Mouse (Mus musculus): ENCODE measurements around the gene Paxbp1. TPM values are rescaled to one million over a fixed set of nuclear protein-coding genes. Genes with fewer than 3 reads are reported as not detected.

Paxbp1 gene
- polyA plus RNA-seq, 1 experiment: 72.0 TPM

DNA sequence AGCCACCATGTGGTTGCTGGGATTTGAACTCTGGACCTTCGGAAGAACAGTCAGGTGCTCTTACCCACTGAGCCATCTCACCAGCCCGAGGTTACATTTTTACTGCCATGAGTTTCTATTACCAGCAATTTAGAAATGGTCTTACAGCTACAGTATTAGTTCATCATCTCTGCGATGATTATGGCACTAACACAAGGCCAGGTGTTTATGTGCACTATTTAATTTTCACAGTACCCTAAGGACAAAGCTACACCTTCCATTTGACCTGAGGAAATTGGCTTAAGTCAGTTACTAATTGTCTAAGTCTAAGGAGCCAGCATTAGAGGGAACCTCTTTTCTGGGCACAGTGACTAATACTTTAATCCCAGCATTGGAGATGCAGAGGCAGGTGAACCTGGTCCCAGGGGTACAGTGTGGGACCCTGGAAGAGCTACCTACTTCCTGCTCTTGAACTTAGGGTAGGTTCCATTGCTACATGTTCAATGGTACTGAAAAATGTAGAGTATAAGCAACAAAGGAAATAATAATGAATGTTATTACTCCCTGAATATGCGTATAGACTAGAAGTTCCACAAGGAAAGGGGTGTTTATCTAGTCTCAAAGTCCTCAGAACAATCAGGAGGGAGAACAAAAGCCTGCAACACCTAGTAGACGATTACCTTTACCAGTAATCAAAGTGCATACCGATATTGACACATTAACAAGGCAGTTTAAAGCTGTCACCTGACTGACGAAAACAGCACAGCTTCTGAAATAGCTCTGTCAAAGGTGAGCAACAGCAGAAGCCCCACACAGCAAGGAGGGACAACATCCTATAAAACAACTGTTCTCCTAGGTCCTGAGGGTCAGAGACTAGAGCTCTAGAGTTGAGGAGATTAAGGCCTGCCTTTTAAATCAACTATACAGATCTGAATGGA, 47.8 kb downstream of the Paxbp1 start:
- Histone ChIP-seq H3K4me1 (ENCODE audit: control insufficient read depth, insufficient read depth, low read length) (peaks cover 1% of the 10 kb centered on the region; the same call in 1 of the 2 replicates), H3K4me3 (replicated peaks; ENCODE audit: control insufficient read depth, low read depth, low read length) (no peak overlapping the region), H3K27ac (ENCODE audit: control insufficient read depth, insufficient read depth, low read depth, low read length, poor library complexity) (no peak overlapping the region)
- TF ChIP-seq POLR2A (IDR thresholded peaks at IDR 0.05; ENCODE audit: borderline replicate concordance, control insufficient read depth, low read depth, low read length): no peak
- TF ChIP-seq CTCF (IDR thresholded peaks at IDR 0.05; ENCODE audit: control insufficient read depth, insufficient read depth, low read length): no peak
- 87% methylated on average over 7 of the region's 7 CpGs for WGBS

DNA sequence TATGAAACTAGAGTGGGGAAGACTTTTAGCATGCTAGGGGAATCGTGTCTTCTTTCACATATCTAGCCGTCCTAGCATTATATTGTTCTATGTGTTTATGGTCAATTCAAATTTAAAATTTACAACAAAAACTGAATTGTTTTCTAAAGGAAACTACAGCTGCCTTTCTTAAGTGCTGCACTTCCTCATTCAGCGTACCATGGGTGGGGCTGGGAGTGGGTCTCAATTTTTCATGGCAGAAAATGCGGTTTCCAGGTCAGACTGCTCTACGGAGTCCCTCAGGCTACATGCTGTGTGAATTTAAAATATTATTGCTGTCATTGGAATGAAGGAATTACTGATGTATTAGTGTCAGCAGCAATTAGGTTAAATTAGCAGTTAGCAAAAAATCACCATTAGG, 48.8 kb downstream of the Paxbp1 start:
- TF ChIP-seq POLR2A (IDR thresholded peaks at IDR 0.05; ENCODE audit: borderline replicate concordance, control insufficient read depth, low read depth, low read length) (no peak), CTCF (IDR thresholded peaks at IDR 0.05; ENCODE audit: control insufficient read depth, insufficient read depth, low read length) (no peak)
- Histone ChIP-seq H3K4me3 (replicated peaks; ENCODE audit: control insufficient read depth, low read depth, low read length) (no peak overlapping the region), H3K4me1 (ENCODE audit: control insufficient read depth, insufficient read depth, low read length) (peaks cover 1% of the 10 kb centered on the region; the same call in 1 of the 2 replicates), H3K27ac (ENCODE audit: control insufficient read depth, insufficient read depth, low read depth, low read length, poor library complexity) (peak overlapping the region; percentile 49; the same call in 1 of the 2 replicates)
- 6% methylated on average over 5 of the region's 5 CpGs for WGBS

DNA sequence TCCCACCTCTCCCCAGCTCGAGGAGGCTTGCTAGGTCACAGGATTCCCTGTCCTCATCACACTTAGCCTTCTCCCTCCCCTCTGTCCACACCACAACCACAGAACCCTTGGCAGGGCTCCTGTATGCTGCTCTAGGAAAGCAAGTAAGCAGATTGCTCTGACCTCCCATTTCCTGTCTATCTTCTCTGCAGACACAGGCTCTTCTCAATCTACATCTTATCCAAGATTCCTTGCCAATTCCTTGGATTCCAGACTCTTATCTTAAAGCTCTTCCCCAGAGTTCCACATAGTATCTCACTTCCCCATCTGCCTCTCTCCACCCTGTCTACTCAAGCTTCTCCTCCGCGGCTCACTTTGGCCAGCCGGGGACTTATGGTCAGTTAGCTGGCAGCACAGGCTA, 49.3 kb downstream of the Paxbp1 start:
- WGBS: 1% methylated on average over 4 of the region's 4 CpGs
- H3K4me1 ChIP-seq (ENCODE audit: control insufficient read depth, insufficient read depth, low read length): no peaks in the 10 kb centered on the region; the same call in 1 of the 2 replicates
- TF ChIP-seq CTCF (IDR thresholded peaks at IDR 0.05; ENCODE audit: control insufficient read depth, insufficient read depth, low read length) (no peak), POLR2A (IDR thresholded peaks at IDR 0.05; ENCODE audit: borderline replicate concordance, control insufficient read depth, low read depth, low read length) (no peak)
- peak overlapping the region; percentile 49; the same call in 1 of the 2 replicates for H3K27ac ChIP-seq (ENCODE audit: control insufficient read depth, insufficient read depth, low read depth, low read length, poor library complexity)
- peak overlapping the region; percentile 29 for H3K4me3 ChIP-seq (replicated peaks; ENCODE audit: control insufficient read depth, low read depth, low read length)

DNA sequence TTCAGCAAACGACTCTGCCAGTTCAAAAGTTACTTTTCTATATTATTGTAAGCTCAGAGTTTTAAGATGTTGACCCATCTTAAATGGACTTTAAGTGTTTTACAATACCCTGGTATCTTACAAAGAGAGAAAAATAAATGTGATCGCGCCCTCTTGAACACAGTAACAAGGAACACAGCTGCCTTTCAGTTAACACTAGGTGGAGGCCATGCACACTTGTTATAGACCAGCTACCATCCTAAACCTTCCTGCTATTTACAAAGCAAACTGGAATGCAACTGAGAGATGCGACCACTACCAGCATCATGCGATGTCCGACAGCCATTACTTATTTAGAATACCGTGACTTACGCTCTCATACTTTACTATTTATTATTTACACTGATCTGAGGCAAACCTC, 55.2 kb downstream of the Paxbp1 start:
- H3K4me3 ChIP-seq (replicated peaks; ENCODE audit: control insufficient read depth, low read depth, low read length): no peak overlapping the region
- H3K27ac ChIP-seq (ENCODE audit: control insufficient read depth, insufficient read depth, low read depth, low read length, poor library complexity): no peak overlapping the region
- 92% methylated on average over 8 of the region's 8 CpGs for WGBS
- H3K4me1 ChIP-seq (ENCODE audit: control insufficient read depth, insufficient read depth, low read length): no peaks in the 10 kb centered on the region; the same call in 1 of the 2 replicates
- TF ChIP-seq POLR2A (IDR thresholded peaks at IDR 0.05; ENCODE audit: borderline replicate concordance, control insufficient read depth, low read depth, low read length): no peak
- TF ChIP-seq CTCF (IDR thresholded peaks at IDR 0.05; ENCODE audit: control insufficient read depth, insufficient read depth, low read length): no peak

DNA sequence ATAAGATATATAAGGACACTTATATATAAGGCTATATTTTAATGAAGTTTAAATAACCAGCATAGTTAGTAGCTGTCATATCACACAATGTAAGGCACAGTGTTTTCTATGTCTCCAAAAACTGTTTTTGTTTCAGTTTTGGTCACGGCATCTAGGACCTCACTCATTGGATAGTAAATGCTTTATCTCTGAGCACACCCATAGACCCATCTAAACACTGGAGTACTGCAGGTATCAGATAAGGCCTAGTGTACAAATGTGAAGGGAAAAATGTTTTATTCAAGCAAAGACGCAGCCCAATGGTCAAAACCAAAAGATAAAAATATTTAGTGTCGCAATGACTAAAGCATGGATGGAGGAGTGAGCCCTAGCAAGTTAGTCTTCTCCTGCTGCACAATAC, 55.7 kb downstream of the Paxbp1 start:
- Histone ChIP-seq H3K4me3 (replicated peaks; ENCODE audit: control insufficient read depth, low read depth, low read length) (no peak overlapping the region), H3K27ac (ENCODE audit: control insufficient read depth, insufficient read depth, low read depth, low read length, poor library complexity) (no peak overlapping the region)

DNA sequence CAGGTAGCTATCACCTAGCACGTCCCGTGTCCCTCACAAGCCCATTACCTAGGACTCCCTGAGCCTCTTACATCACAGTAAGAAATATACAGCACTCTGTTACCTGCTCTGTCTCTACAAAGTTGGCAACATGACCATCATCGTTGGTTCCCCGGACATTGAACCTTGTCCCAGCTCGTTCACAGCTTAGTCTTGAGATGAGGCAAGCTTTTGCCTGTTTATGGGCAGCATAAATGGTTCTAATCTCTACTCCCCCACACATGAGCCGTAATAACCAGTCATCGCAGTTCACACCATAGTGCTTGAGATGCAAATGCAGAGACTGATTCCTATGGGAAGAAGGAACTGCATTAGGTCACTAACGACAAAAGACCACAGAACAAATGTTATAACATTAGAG, 56.3 kb downstream of the Paxbp1 start:
- Histone ChIP-seq H3K4me3 (replicated peaks; ENCODE audit: control insufficient read depth, low read depth, low read length) (peak overlapping the region; percentile 60), H3K27ac (ENCODE audit: control insufficient read depth, insufficient read depth, low read depth, low read length, poor library complexity) (peak overlapping the region; percentile 58), H3K4me1 (ENCODE audit: control insufficient read depth, insufficient read depth, low read length) (no peaks in the 10 kb centered on the region; the same call in 1 of the 2 replicates)
- TF ChIP-seq CTCF (IDR thresholded peaks at IDR 0.05; ENCODE audit: control insufficient read depth, insufficient read depth, low read length): no peak
- TF ChIP-seq POLR2A (IDR thresholded peaks at IDR 0.05; ENCODE audit: borderline replicate concordance, control insufficient read depth, low read depth, low read length): no peak
- 83% methylated on average over 8 of the region's 8 CpGs for WGBS

More for the DNA sequence above, 55.7 kb downstream of the Paxbp1 start:
- H3K4me1 ChIP-seq (ENCODE audit: control insufficient read depth, insufficient read depth, low read length): no peaks in the 10 kb centered on the region; the same call in 1 of the 2 replicates
- no peak for TF ChIP-seq POLR2A (IDR thresholded peaks at IDR 0.05; ENCODE audit: borderline replicate concordance, control insufficient read depth, low read depth, low read length)
- no peak for TF ChIP-seq CTCF (IDR thresholded peaks at IDR 0.05; ENCODE audit: control insufficient read depth, insufficient read depth, low read length)
- WGBS: 55% methylated on average over 3 of the region's 3 CpGs

DNA sequence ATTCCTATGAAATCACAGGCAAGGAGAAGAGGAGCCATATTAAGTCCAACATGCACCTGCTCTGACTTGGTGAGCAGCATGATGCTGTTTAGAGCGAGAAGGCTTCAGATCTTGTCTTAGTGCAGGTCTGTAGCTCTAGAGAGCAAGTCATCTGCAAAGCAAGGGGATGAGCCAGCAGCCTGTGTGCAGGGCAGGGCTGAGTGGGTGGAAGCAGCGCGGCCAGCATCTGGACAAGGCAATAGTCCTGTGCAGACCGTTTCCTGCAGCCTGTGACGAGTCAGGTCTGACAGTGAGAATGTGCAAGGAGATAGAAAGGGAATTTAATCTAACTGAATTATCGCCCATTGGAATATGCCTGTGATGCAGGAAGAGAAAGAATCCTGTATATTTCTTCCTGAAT, 73.3 kb downstream of the Paxbp1 start:
- Histone ChIP-seq H3K4me3 (replicated peaks; ENCODE audit: control insufficient read depth, low read depth, low read length) (no peak overlapping the region), H3K4me1 (ENCODE audit: control insufficient read depth, insufficient read depth, low read length) (no peaks in the 10 kb centered on the region), H3K27ac (ENCODE audit: control insufficient read depth, insufficient read depth, low read depth, low read length, poor library complexity) (no peak overlapping the region)
- TF ChIP-seq POLR2A (IDR thresholded peaks at IDR 0.05; ENCODE audit: borderline replicate concordance, control insufficient read depth, low read depth, low read length) (no peak), CTCF (IDR thresholded peaks at IDR 0.05; ENCODE audit: control insufficient read depth, insufficient read depth, low read length) (no peak)
- WGBS: 90% methylated on average over 6 of the region's 6 CpGs

DNA sequence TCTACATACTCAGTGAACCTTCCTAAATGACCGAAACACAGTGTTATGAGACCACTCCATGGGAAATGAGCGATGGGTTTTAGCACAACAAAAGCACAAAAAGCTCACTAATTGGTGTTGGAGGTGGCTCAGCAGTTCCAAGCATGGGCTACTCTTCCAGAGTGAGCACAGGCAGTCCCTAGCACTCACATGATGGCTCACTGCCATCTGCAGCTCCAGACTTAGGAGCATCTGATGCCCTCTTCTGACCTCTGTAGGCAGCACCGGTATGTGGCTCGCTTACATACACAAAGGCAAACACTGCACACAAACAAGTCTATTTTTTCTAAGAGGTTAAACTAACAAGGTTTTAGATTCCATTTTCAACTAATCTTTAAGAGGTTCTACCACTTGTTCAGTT, 78.1 kb downstream of the Paxbp1 start:
- no peak for TF ChIP-seq CTCF (IDR thresholded peaks at IDR 0.05; ENCODE audit: control insufficient read depth, insufficient read depth, low read length)
- no peak for TF ChIP-seq POLR2A (IDR thresholded peaks at IDR 0.05; ENCODE audit: borderline replicate concordance, control insufficient read depth, low read depth, low read length)
- H3K4me3 ChIP-seq (replicated peaks; ENCODE audit: control insufficient read depth, low read depth, low read length): no peak overlapping the region
- peaks cover 2% of the 10 kb centered on the region; the same call in 1 of the 2 replicates for H3K4me1 ChIP-seq (ENCODE audit: control insufficient read depth, insufficient read depth, low read length)
- no peak overlapping the region for H3K27ac ChIP-seq (ENCODE audit: control insufficient read depth, insufficient read depth, low read depth, low read length, poor library complexity)
- 88% methylated on average over 4 of the region's 4 CpGs for WGBS
